Mouse (Mus musculus) cortical plate, adult 2 months (tissue): Measurements from ENCODE around the gene Olfr444. TPM values are rescaled to one million over a fixed set of nuclear protein-coding genes. Genes with fewer than 3 reads are reported as not detected.

Source experiments
- H3K27ac ChIP-seq: fragments of 200-500 bp; 2 replicates; pipeline ENCODE4 v1.5.1; 2012; ENCODE audit warnings: low read length, control low read depth, inconsistent platforms; ENCODE audit not compliant: insufficient read depth
- H3K4me1 ChIP-seq: fragments of 200-500 bp; 2 replicates; pipeline ENCODE4 v1.6.1; 2011; ENCODE audit warnings: low read length; ENCODE audit not compliant: control insufficient read depth, insufficient read depth
- H3K4me3 ChIP-seq: fragments of 200-500 bp; 2 replicates; pipeline ENCODE4 v1.5.1; 2011; ENCODE audit warnings: mild to moderate bottlenecking, low read length, control low read depth; ENCODE audit not compliant: insufficient read depth
- CTCF ChIP-seq: fragments of 200-500 bp; IDR thresholded peaks from 2 replicates; pipeline ENCODE4 v1.5.1; 2011; ENCODE audit warnings: mild to moderate bottlenecking, control low read depth, low read length; ENCODE audit not compliant: insufficient read depth; ENCODE audit errors: extremely low read depth
- POLR2A ChIP-seq: fragments of 200-500 bp; IDR thresholded peaks from 2 replicates; pipeline ENCODE4 v1.6.1; 2011; ENCODE audit warnings: mild to moderate bottlenecking, low read length, control low read depth; ENCODE audit not compliant: insufficient read depth; ENCODE audit errors: extremely low read depth
- polyA plus RNA-seq: library from polyadenylated mRNA; depleted of rRNA; stranded (reverse); fragments of >200 nt; gene quantifications from 2 replicates; pipeline ENCODE4 v1.2.3, GENCODE M21; 2012; rRNA removed

Gene Olfr444
- polyA plus RNA-seq, result not detected in 2 replicates

DNA sequence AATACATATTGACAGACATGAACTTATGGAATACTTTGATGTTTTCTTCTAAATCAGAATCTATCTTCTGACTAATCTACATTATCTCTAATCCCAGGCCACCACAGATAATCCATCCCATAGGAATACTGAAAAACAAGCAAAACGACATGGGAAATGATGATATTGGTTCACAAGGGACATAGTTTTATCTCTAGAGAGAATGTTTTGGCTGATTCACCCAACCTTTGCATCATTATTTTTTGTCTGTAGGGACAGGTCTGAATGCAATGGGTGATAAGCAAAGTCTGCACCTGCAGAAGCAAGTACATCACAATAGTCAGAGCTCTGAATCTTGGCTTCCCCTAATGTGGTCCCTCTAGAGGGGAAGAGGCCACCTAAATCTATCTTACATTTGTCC is at the start of gene Olfr444:
Gene Olfr444 (plus strand): TSS at position 301 of the 400 bp plus-strand sequence.
- Histone ChIP-seq H3K4me3 (no peak within 1 kb of the TSS), H3K4me1 (no peaks in the 10 kb centered on the region), H3K27ac (no peak within 1 kb of the TSS)
- no peak for TF ChIP-seq POLR2A
- TF ChIP-seq CTCF, result no peak

DNA sequence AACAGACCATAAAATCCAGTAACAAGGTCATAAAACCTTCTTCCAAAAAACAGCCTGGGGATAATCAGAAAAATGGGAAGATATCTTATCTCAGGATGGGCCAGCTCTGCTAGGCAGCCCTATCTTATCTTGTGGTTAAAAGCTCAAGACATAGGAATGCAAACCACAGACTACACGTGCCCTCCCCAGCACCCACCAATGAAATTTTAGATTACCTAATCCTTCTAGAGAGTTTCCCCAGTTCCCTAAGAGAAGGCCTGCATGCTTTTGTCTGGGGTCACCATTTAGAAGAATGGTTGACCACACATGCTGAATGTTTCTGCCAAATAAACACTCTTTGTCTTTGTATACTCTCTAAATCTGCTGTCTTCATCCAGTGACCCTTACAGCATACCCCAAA is 48.5 kb upstream of the Olfr444 start:
- Histone ChIP-seq H3K4me1 (no peaks in the 10 kb centered on the region), H3K27ac (no peak overlapping the region), H3K4me3 (no peak overlapping the region)
- TF ChIP-seq POLR2A (no peak), CTCF (no peak)

DNA sequence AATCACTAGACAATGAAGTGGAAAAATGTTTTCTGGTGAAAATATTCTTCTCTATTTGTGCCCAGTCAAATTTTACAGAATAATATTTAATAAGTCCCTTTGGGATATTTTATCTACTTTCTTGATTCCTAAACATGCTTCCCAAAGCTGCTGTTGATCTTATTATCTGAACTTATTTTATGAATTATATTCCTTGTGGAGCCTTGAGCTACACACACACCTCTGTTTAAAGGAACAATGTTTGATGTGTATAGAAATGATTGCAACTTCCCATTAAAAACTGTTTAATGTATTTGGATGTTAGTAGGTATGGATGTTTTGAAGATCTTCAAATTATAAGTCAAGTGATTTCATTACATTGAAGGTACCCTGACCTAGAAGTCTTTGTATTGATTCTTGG is 40.3 kb upstream of the Olfr444 start, which contains the start of gene Olfr447:
Gene Olfr447 (plus strand): TSS at position 301 of the 400 bp plus-strand sequence.
- TF ChIP-seq POLR2A (no peak), CTCF (no peak)
- Histone ChIP-seq H3K4me1 (no peaks in the 10 kb centered on the region), H3K27ac (no peak within 1 kb of the TSS), H3K4me3 (no peak within 1 kb of the TSS)

- Histone ChIP-seq H3K4me1 (no peaks in the 10 kb centered on the region), H3K4me3 (no peak within 1 kb of the TSS), H3K27ac (no peak within 1 kb of the TSS)
- TF ChIP-seq POLR2A, result no peak
- no peak for TF ChIP-seq CTCF
These were observed 27.8 kb upstream of the Olfr444 start, which contains the start of gene Olfr446 for GRCm38 (mm10) chr6:42921077-42921476. Olfr446 (plus strand) TSS chr6:42921377.

GRCm38 (mm10) chr6:42980377-42980776 is 31.5 kb downstream of the Olfr444 start:
- TF ChIP-seq POLR2A (no peak), CTCF (no peak)
- no peaks in the 10 kb centered on the region for H3K4me1 ChIP-seq
- H3K4me3 ChIP-seq, result no peak overlapping the region
- H3K27ac ChIP-seq, result no peak overlapping the region

Other genes starting within 250 kb of the Olfr444 start
- 97.4 and 104 TPM in 2 replicates for gene Tcaf1, start 239.0 kb upstream of the Olfr444 start, polyA plus RNA-seq
- not detected in 2 replicates for gene Olfr453, start 209.7 kb upstream of the Olfr444 start, polyA plus RNA-seq
- gene Olfr38, start 192.7 kb upstream of the Olfr444 start, polyA plus RNA-seq, result not detected in 2 replicates
- not detected in 2 replicates for gene Olfr452, start 164.0 kb upstream of the Olfr444 start, polyA plus RNA-seq
- gene Olfr450, start 137.1 kb upstream of the Olfr444 start, polyA plus RNA-seq, result not detected in 2 replicates
- gene Olfr449, start 114.7 kb upstream of the Olfr444 start, polyA plus RNA-seq, result not detected in 2 replicates
- not detected in 2 replicates for gene Olfr448, start 58.6 kb upstream of the Olfr444 start, polyA plus RNA-seq
- gene Olfr447, start 40.2 kb upstream of the Olfr444 start, polyA plus RNA-seq, result not detected in 2 replicates
- gene Olfr446, start 27.7 kb upstream of the Olfr444 start, polyA plus RNA-seq, result not detected in 2 replicates
- gene Olfr441, start 157.3 kb downstream of the Olfr444 start, polyA plus RNA-seq, result not detected in 2 replicates
- gene Olfr237-ps1, start 197.5 kb downstream of the Olfr444 start, polyA plus RNA-seq, result not detected in 2 replicates
- gene Olfr437, start 214.2 kb downstream of the Olfr444 start, polyA plus RNA-seq, result not detected in 2 replicates
- not detected in 2 replicates for gene Olfr13, start 223.1 kb downstream of the Olfr444 start, polyA plus RNA-seq
- gene Olfr435, start 248.1 kb downstream of the Olfr444 start, polyA plus RNA-seq, result not detected in 2 replicates